Mouse (Mus musculus) bone marrow macrophage, adult 2 months (primary cell): ENCODE data around the gene Ndc80.
"Not testable (repeated sequence)": the region's sequence is repeated elsewhere in the genome, so short reads cannot be mapped to it uniquely, and the experiment has no call there.

Source experiments
- CTCF ChIP-seq: IDR thresholded peaks from 2 replicates; pipeline ENCODE4 v1.5.1; 2012; ENCODE audit warnings: low read depth, mild to moderate bottlenecking, low read length, moderate library complexity
- POLR2A ChIP-seq: IDR thresholded peaks from 2 replicates; pipeline ENCODE4 v1.6.1; 2012; ENCODE audit warnings: mild to moderate bottlenecking, low read depth, low read length, borderline replicate concordance

GRCm38 (mm10) chr17:71535595-71535994 lies 8.9 kb upstream of the Ndc80 start:
- not testable (repeated sequence) for TF ChIP-seq CTCF, POLR2A
